Mouse (Mus musculus) liver, embryonic 12.5 days (tissue): ENCODE results near the gene Gbgt1. TPM values are rescaled to one million over a fixed set of nuclear protein-coding genes. Genes with fewer than 3 reads are reported as not detected.

Experiments used
- ATAC-seq: fragments of 200-750 bp; cut with Nextera tagmentation; 2 replicates; pipeline ENCODE4 v1.8.0; 2017; ENCODE audit warnings: moderate number of reproducible peaks, mild to moderate bottlenecking, moderate library complexity
- H3K27ac ChIP-seq: fragments of 300-500 bp; sonication (generic); 2 replicates; pipeline ENCODE4 v1.5.1; 2016; ENCODE audit warnings: mild to moderate bottlenecking
- H3K27me3 ChIP-seq: fragments of 300-500 bp; sonication (generic); replicated peaks from 2 replicates; pipeline ENCODE4 v1.6.1; 2016; ENCODE audit warnings: mild to moderate bottlenecking, moderate library complexity
- H3K36me3 ChIP-seq: fragments of 300-500 bp; sonication (generic); 2 replicates; pipeline ENCODE4 v1.6.1; 2016; ENCODE audit warnings: mild to moderate bottlenecking, moderate library complexity
- H3K4me1 ChIP-seq: fragments of 300-500 bp; sonication (generic); 2 replicates; pipeline ENCODE4 v1.6.1; 2016
- H3K4me2 ChIP-seq: fragments of 300-500 bp; sonication (generic); 2 replicates; pipeline ENCODE4 v1.6.1; 2016; ENCODE audit warnings: mild to moderate bottlenecking, moderate library complexity
- H3K4me3 ChIP-seq: fragments of 300-500 bp; sonication (generic); 2 replicates; pipeline ENCODE4 v1.5.1; 2016; ENCODE audit warnings: mild to moderate bottlenecking, moderate library complexity
- H3K9ac ChIP-seq: fragments of 300-500 bp; sonication (generic); 2 replicates; pipeline ENCODE4 v1.6.1; 2016; ENCODE audit warnings: mild to moderate bottlenecking, moderate library complexity
- H3K9me3 ChIP-seq: fragments of 300-500 bp; sonication (generic); replicated peaks from 2 replicates; pipeline ENCODE4 v1.6.1; 2016; ENCODE audit warnings: mild to moderate bottlenecking, moderate library complexity
- WGBS: fragments of 180-500 bp; shearing (Covaris S2); methylation state at CpG from one replicate; pipeline ENCODE4 v1.1.7; 2016; ENCODE audit not compliant: insufficient replicate concordance; 5-methylcytosine and 5-hydroxymethylcytosine counted together
- polyA plus RNA-seq: library from polyadenylated mRNA; unstranded; fragments of >200 nt; fragmentation: Nextera tagmentation; extraction: Ambion mirVana; gene quantifications from 2 replicates; pipeline ENCODE4 v1.2.1, GENCODE M21; 2016

Gene Gbgt1
- polyA plus RNA-seq, 1 experiment from 2014 or later = 0.39 TPM

GRCm38 (mm10) chr2:28546560-28546959 lies 49.9 kb downstream of the Gbgt1 start:
- no peaks in the 10 kb centered on the region for H3K4me1 ChIP-seq
- no peak overlapping the region for H3K4me2 ChIP-seq
- no peaks in the 10 kb centered on the region for H3K9me3 ChIP-seq
- no peak overlapping the region for H3K27ac ChIP-seq
- H3K9ac ChIP-seq = no peak overlapping the region
- peaks cover 15% of the 10 kb centered on the region for H3K36me3 ChIP-seq
- no peaks in the 10 kb centered on the region for H3K27me3 ChIP-seq
- H3K4me3 ChIP-seq = no peak overlapping the region
- no peak for ATAC-seq
- 58% methylated on average over 6 of the region's 6 CpGs for WGBS

- peak; percentile 8; the same call in 1 of the 2 replicates for ATAC-seq
- H3K27me3 ChIP-seq = no peaks in the 10 kb centered on the region
- peaks cover 15% of the 10 kb centered on the region for H3K36me3 ChIP-seq
- no peaks in the 10 kb centered on the region for H3K4me1 ChIP-seq
- no peaks in the 10 kb centered on the region for H3K9me3 ChIP-seq
- H3K9ac ChIP-seq = no peak overlapping the region
- H3K27ac ChIP-seq = no peak overlapping the region
- H3K4me3 ChIP-seq = no peak overlapping the region
- WGBS = 40% methylated on average over 11 of the region's 11 CpGs
- H3K4me2 ChIP-seq = no peak overlapping the region
These were observed 50.8 kb downstream of the Gbgt1 start for GRCm38 (mm10) chr2:28547237-28548172.

DNA sequence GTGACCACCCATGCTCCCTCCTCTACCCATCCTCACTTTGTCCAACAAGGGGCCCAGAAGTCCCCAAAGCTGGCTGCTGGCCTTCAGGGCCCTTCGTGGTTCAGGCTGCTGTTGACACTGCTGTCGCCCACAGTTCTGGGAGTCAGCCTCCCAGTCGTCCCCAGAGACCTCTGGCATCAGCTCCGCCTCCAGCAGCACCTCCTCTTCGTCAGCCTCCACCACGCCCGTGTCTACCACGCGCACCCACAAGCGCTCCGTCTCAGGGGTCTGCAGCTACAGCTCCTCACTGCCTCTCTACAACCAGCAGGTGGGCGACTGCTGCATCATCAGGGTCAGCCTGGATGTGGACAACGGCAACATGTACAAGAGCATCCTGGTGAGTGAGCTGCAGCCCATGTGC lies 52.5 kb downstream of the Gbgt1 start:
- no peaks in the 10 kb centered on the region for H3K4me1 ChIP-seq
- no peak overlapping the region for H3K4me2 ChIP-seq
- H3K4me3 ChIP-seq = no peak overlapping the region
- WGBS = 77% methylated on average over 13 of the region's 13 CpGs
- no peak overlapping the region for H3K27ac ChIP-seq
- ATAC-seq = no peak
- H3K27me3 ChIP-seq = no peaks in the 10 kb centered on the region
- no peaks in the 10 kb centered on the region for H3K9me3 ChIP-seq
- H3K36me3 ChIP-seq = peaks cover 15% of the 10 kb centered on the region
- H3K9ac ChIP-seq = no peak overlapping the region

- H3K27me3 ChIP-seq = no peaks in the 10 kb centered on the region; the same call in 1 of the 2 replicates
- H3K36me3 ChIP-seq = peaks cover 15% of the 10 kb centered on the region
- no peaks in the 10 kb centered on the region for H3K9me3 ChIP-seq
- no peak for ATAC-seq
- H3K27ac ChIP-seq = no peak overlapping the region
- H3K4me2 ChIP-seq = no peak overlapping the region
- WGBS = 75% methylated on average over 5 of the region's 5 CpGs
- H3K4me3 ChIP-seq = no peak overlapping the region
- H3K4me1 ChIP-seq = no peaks in the 10 kb centered on the region
- H3K9ac ChIP-seq = no peak overlapping the region
These were observed 55.6 kb downstream of the Gbgt1 start for GRCm38 (mm10) chr2:28552301-28552700.

Other genes with a start within 250 kb of the Gbgt1 start
- 0.37 and 0.42 TPM in 2 replicates for gene Ppp1r26, start 50.1 kb upstream of the Gbgt1 start, polyA plus RNA-seq
- not detected in 2 replicates for gene 1700007K13Rik, start 30.6 kb upstream of the Gbgt1 start, polyA plus RNA-seq
- 39.8 and 41.0 TPM in 2 replicates for gene Mrps2, start 28.8 kb upstream of the Gbgt1 start, polyA plus RNA-seq
- 0.64 and 0.71 TPM in 2 replicates for gene Gm10134, start 9.2 kb downstream of the Gbgt1 start, polyA plus RNA-seq
- gene Ralgds, start 16.2 kb downstream of the Gbgt1 start, polyA plus RNA-seq = 4.3 and 5.5 TPM in 2 replicates
- not detected in 2 replicates for gene Cel, start 66.5 kb downstream of the Gbgt1 start, polyA plus RNA-seq
- 24.9 and 26.3 TPM in 2 replicates for gene Gtf3c5, start 86.9 kb downstream of the Gbgt1 start, polyA plus RNA-seq
- gene Gfi1b, start 125.1 kb downstream of the Gbgt1 start, polyA plus RNA-seq = 117 and 121 TPM in 2 replicates
- gene Tsc1, start 144.3 kb downstream of the Gbgt1 start, polyA plus RNA-seq = 12.5 and 13.6 TPM in 2 replicates
- 1.9 and 2.6 TPM in 2 replicates for gene Spaca9, start 202.8 kb downstream of the Gbgt1 start, polyA plus RNA-seq
- gene Ak8, start 203.3 kb downstream of the Gbgt1 start, polyA plus RNA-seq = 0.14 and 0.35 TPM in 2 replicates